Mouse (Mus musculus) stomach, postnatal 0 days (tissue): ENCODE data around the gene Il31ra.

Experiments
- CTCF ChIP-seq: IDR thresholded peaks from 2 replicates; pipeline ENCODE4 v1.5.1; 2016; ENCODE audit warnings: antibody characterized with exemption, low read depth, mild to moderate bottlenecking, moderate library complexity
- EP300 ChIP-seq: optimal IDR thresholded peaks from 2 replicates; pipeline ENCODE3; 2016; ENCODE audit warnings: antibody characterized with exemption

DNA sequence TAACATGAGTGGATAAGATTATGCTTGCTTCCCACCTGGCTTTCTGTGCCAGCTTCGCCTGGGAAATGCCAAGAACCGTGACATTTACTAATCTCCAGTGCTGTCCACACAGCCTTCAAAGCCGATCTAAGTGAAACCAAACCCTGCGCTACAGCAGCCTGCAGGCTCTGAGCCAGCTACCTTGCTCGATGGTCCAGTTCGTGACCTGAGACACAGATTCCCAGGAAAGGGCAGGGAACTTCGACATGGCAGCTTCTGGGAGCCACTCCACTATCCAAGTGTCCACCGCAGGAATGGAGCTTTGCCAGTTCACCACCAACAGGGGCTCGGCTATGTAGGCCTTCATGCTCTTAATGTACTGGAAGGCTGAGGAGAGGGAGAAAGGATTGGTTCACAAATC is 60.6 kb downstream of the Il31ra start:
- TF ChIP-seq CTCF (no peak), EP300 (no peak)
